Mouse (Mus musculus) liver, embryonic 16.5 days (tissue): ENCODE results near the gene Olfr1373. TPM values are rescaled to one million over a fixed set of nuclear protein-coding genes. Genes with fewer than 3 reads are reported as not detected.
"Not testable (repeated sequence)": the region's sequence is repeated elsewhere in the genome, so short reads cannot be mapped to it uniquely, and the experiment has no call there.

Experiments
- ATAC-seq: fragments of 200-750 bp; cut with Nextera tagmentation; 2 replicates; pipeline ENCODE4 v1.8.0; 2017; ENCODE audit warnings: low read depth, mild to moderate bottlenecking, moderate number of reproducible peaks, moderate library complexity
- H3K27ac ChIP-seq: fragments of 300-500 bp; sonication (generic); 2 replicates; pipeline ENCODE4 v1.5.1; 2014; ENCODE audit warnings: mild to moderate bottlenecking, low read length
- H3K27me3 ChIP-seq: fragments of 300-500 bp; sonication (generic); 2 replicates; pipeline ENCODE4 v1.6.1; 2014; ENCODE audit warnings: low read depth, low read length, mixed read lengths; ENCODE audit not compliant: control insufficient read depth, insufficient read depth
- H3K36me3 ChIP-seq: fragments of 300-500 bp; sonication (generic); 2 replicates; pipeline ENCODE4 v1.6.1; 2014; ENCODE audit warnings: mild to moderate bottlenecking; ENCODE audit not compliant: control insufficient read depth, insufficient read depth
- H3K4me1 ChIP-seq: fragments of 300-500 bp; sonication (generic); 2 replicates; pipeline ENCODE4 v1.6.1; 2014; ENCODE audit warnings: low read depth, low read length, mixed read lengths; ENCODE audit not compliant: control insufficient read depth
- H3K4me2 ChIP-seq: fragments of 300-500 bp; sonication (generic); 2 replicates; pipeline ENCODE4 v1.6.1; 2014; ENCODE audit warnings: low read depth, low read length, mixed read lengths
- H3K4me3 ChIP-seq: fragments of 300-500 bp; sonication (generic); 2 replicates; pipeline ENCODE4 v1.5.1; 2014; ENCODE audit warnings: low read depth, mild to moderate bottlenecking, low read length
- H3K9ac ChIP-seq: fragments of 300-500 bp; sonication (generic); 2 replicates; pipeline ENCODE4 v1.6.1; 2014; ENCODE audit warnings: low read depth, low read length
- H3K9me3 ChIP-seq: fragments of 300-500 bp; sonication (generic); replicated peaks from 2 replicates; pipeline ENCODE4 v1.6.1; 2016; ENCODE audit warnings: low read length; ENCODE audit not compliant: control insufficient read depth
- WGBS: fragments of 180-500 bp; shearing (Covaris S2); extraction: QIAGEN DNeasy Blood & Tissue Kit; methylation state at CpG from one replicate; pipeline ENCODE4 v1.1.7; 2014; ENCODE audit not compliant: insufficient replicate concordance; 5-methylcytosine and 5-hydroxymethylcytosine counted together
- polyA plus RNA-seq: library from polyadenylated mRNA; unstranded; fragments of >200 nt; fragmentation: Nextera tagmentation; extraction: Ambion mirVana; gene quantifications from 2 replicates; pipeline ENCODE4 v1.2.1, GENCODE M21; 2015

The Olfr1373 gene
- polyA plus RNA-seq, 1 experiment from 2014 or later: not detected

GRCm38 (mm10) chr11:52116117-52116516 lies 29.2 kb downstream of the Olfr1373 start:
- H3K4me3 ChIP-seq, H3K4me2 ChIP-seq, H3K9ac ChIP-seq, H3K9me3 ChIP-seq, H3K27me3 ChIP-seq, ATAC-seq: not testable (repeated sequence)
- Histone ChIP-seq H3K27ac (peak overlapping the region; percentile 56), H3K36me3 (peaks cover 51% of the 10 kb centered on the region), H3K4me1 (peaks cover 18% of the 10 kb centered on the region)
- 49% methylated on average over 6 of the region's 6 CpGs for WGBS

GRCm38 (mm10) chr11:52115479-52115878 lies 29.8 kb downstream of the Olfr1373 start:
- H3K9ac ChIP-seq: no peak overlapping the region
- peak; percentile 93 for ATAC-seq
- H3K9me3 ChIP-seq: no peaks in the 10 kb centered on the region
- peaks cover 47% of the 10 kb centered on the region for H3K36me3 ChIP-seq
- peak overlapping the region; percentile 35; the same call in 1 of the 2 replicates for H3K4me2 ChIP-seq
- 0 out of 2 replicates have a peak overlapping the region, but pooled peaks have one; percentile 11 for H3K4me3 ChIP-seq
- peaks cover 18% of the 10 kb centered on the region for H3K4me1 ChIP-seq
- 35% methylated on average over 3 of the region's 3 CpGs for WGBS
- peak overlapping the region; percentile 56 for H3K27ac ChIP-seq
- no peaks in the 10 kb centered on the region for H3K27me3 ChIP-seq

GRCm38 (mm10) chr11:52109421-52109820 lies 35.9 kb downstream of the Olfr1373 start:
- Histone ChIP-seq H3K9me3 (no peaks in the 10 kb centered on the region), H3K4me1 (peaks cover 22% of the 10 kb centered on the region), H3K36me3 (peaks cover 7% of the 10 kb centered on the region), H3K4me3 (no peak overlapping the region), H3K27ac (no peak overlapping the region), H3K9ac (no peak overlapping the region), H3K27me3 (no peaks in the 10 kb centered on the region), H3K4me2 (no peak overlapping the region)
- 63% methylated on average over 1 of the region's 1 CpGs for WGBS
- ATAC-seq: no peak

GRCm38 (mm10) chr11:52108796-52109195 lies 36.5 kb downstream of the Olfr1373 start:
- Histone ChIP-seq H3K27me3 (no peaks in the 10 kb centered on the region), H3K9ac (no peak overlapping the region), H3K4me1 (peaks cover 21% of the 10 kb centered on the region), H3K4me3 (no peak overlapping the region), H3K36me3 (peaks cover 4% of the 10 kb centered on the region; the same call in 1 of the 2 replicates), H3K4me2 (no peak overlapping the region), H3K27ac (no peak overlapping the region), H3K9me3 (no peaks in the 10 kb centered on the region)
- WGBS: 75% methylated on average over 5 of the region's 5 CpGs
- ATAC-seq: no peak

GRCm38 (mm10) chr11:52106438-52106837 lies 38.9 kb downstream of the Olfr1373 start:
- Histone ChIP-seq H3K4me1 (peaks cover 35% of the 10 kb centered on the region), H3K9ac (no peak overlapping the region), H3K36me3 (no peaks in the 10 kb centered on the region), H3K9me3 (no peaks in the 10 kb centered on the region), H3K4me2 (no peak overlapping the region), H3K27ac (no peak overlapping the region), H3K27me3 (no peaks in the 10 kb centered on the region), H3K4me3 (no peak overlapping the region)
- WGBS: 70% methylated on average over 1 of the region's 1 CpGs
- ATAC-seq: no peak

GRCm38 (mm10) chr11:52106037-52106436 lies 39.3 kb downstream of the Olfr1373 start:
- Histone ChIP-seq H3K9ac (no peak overlapping the region), H3K4me3 (no peak overlapping the region), H3K4me1 (peaks cover 39% of the 10 kb centered on the region), H3K9me3 (no peaks in the 10 kb centered on the region), H3K27me3 (no peaks in the 10 kb centered on the region), H3K36me3 (no peaks in the 10 kb centered on the region), H3K27ac (no peak overlapping the region), H3K4me2 (no peak overlapping the region)
- ATAC-seq: no peak
- WGBS: 73% methylated on average over 2 of the region's 2 CpGs

GRCm38 (mm10) chr11:52105503-52105902 lies 39.8 kb downstream of the Olfr1373 start:
- Histone ChIP-seq H3K27me3 (no peaks in the 10 kb centered on the region), H3K9me3 (no peaks in the 10 kb centered on the region), H3K9ac (no peak overlapping the region), H3K36me3 (no peaks in the 10 kb centered on the region), H3K27ac (no peak overlapping the region), H3K4me1 (peaks cover 45% of the 10 kb centered on the region), H3K4me2 (no peak overlapping the region), H3K4me3 (no peak overlapping the region)
- no peak for ATAC-seq

GRCm38 (mm10) chr11:52102977-52103376 lies 42.4 kb downstream of the Olfr1373 start:
- H3K9me3 ChIP-seq: no peaks in the 10 kb centered on the region
- H3K36me3 ChIP-seq: no peaks in the 10 kb centered on the region
- no peak overlapping the region for H3K4me2 ChIP-seq
- 61% methylated on average over 4 of the region's 4 CpGs for WGBS
- H3K4me3 ChIP-seq: no peak overlapping the region
- no peaks in the 10 kb centered on the region for H3K27me3 ChIP-seq
- H3K27ac ChIP-seq: no peak overlapping the region
- ATAC-seq: no peak
- H3K4me1 ChIP-seq: peaks cover 43% of the 10 kb centered on the region
- H3K9ac ChIP-seq: no peak overlapping the region

- H3K9me3 ChIP-seq: no peaks in the 10 kb centered on the region
- peak overlapping the region; percentile 75 for H3K4me2 ChIP-seq
- ATAC-seq: no peak
- H3K36me3 ChIP-seq: no peaks in the 10 kb centered on the region
- H3K4me3 ChIP-seq: peak overlapping the region; percentile 87
- peak overlapping the region; percentile 100 for H3K27ac ChIP-seq
- H3K9ac ChIP-seq: peak overlapping the region; percentile 98
- under 1% methylated on average over 7 of the region's 7 CpGs for WGBS
- H3K4me1 ChIP-seq: peaks cover 44% of the 10 kb centered on the region
- H3K27me3 ChIP-seq: no peaks in the 10 kb centered on the region
Observed at GRCm38 (mm10) chr11:52099771-52100219, 45.5 kb downstream of the Olfr1373 start.
